Mouse (Mus musculus) natural killer cell, adult 2 months (primary cell): ENCODE results near the gene Nr1h4.

Experiments used
- DNase-seq, 2 experiments: peaks; one replicate each; pipeline ENCODE4 v3.0.0; 2022; ENCODE audit warnings: low spot score in 2 of 2

The Nr1h4 gene

GRCm38 (mm10) chr10:89481638-89482037 is 51.7 kb downstream of the Nr1h4 start:
- no peak for DNase-seq

GRCm38 (mm10) chr10:89478766-89479165 is 54.6 kb downstream of the Nr1h4 start:
- no peak for DNase-seq

- DNase-seq, result no peak
These were observed 62.6 kb downstream of the Nr1h4 start for GRCm38 (mm10) chr10:89470596-89471353.

DNA sequence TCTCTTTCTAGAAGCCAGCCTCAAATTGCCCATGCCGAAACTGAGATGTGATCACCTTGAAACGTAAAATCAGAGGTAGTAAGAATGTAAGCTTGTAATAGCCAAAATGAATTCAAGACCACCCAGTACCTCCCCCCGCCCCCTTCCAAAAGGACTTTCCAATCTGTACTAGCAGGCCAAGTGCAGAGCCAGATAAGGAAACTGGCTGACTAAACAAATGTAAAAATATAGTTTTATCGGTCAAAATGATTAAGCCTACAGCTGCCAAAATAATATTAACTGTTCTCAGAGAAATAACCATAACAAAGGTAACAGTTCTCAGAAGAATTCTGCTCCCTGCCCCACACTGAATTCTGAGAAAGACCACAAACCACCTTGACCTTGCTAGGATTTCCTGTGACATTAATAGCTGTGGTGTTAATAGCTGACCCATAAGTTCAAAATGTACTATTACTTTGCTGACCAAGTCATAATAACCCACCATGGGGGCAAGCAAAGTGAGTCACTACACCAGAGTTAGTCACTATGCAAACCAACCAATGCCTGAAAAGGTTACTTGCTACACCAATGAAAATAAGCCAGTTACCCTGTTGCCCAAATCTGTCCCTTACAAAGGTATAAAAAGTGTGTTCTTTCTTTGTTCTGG is 68.5 kb downstream of the Nr1h4 start:
- DNase-seq, result no peak

- DNase-seq, result no peak
These were observed 70.5 kb downstream of the Nr1h4 start for GRCm38 (mm10) chr10:89462890-89463289.

DNA sequence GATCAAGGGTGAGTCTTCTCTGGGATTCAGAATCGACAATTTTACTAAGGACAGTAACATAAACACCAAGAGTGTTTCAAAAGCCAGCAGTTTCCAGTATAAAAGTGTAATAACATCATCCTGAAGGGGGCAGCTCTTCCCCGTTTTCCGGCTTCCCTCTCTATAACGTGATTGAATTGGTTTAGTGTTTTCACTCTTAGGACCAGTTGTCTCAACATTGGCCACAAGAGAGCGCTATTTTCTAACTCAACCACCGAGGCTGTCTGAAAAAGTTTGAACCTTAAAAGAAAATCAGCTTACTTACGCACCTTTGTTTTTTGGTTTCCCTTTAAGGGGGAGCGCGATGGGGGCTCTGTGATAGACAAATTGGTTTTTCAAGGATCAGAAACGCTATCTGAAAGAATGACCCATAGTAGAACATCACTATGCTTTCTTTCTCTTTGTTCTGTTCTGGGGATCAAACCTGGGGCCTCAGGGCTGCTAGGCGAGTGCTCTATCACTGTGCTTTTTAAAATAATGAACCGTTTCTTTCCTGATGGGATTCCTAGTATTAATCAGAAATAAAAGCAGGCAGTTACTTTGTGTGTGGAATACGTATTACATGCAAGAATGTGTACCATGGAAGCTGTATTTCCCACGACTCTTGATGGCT is 71.4 kb downstream of the Nr1h4 start:
- peak; percentile 64 to 70 for DNase-seq

DNA sequence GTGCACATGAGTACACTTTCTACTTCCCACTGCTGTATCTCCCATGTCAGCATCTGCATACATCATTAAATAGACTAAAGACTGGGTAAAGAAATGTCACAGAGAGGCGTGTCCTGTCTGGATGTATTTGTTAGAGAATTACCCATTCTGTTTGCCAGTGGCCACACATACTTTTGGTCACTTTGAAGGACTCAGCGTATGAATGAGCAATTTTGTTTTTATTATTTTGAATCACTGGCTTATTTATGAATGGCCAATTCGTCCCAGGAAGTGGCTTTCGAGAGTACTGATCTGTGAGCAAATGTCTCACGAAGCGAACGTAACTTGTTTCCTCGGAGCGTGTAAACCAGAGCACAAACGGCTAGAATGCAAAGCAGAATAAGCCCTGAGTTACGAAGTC is 72.4 kb downstream of the Nr1h4 start:
- DNase-seq, result no peak

GRCm38 (mm10) chr10:89458770-89459169 is 74.6 kb downstream of the Nr1h4 start:
- DNase-seq, result no peak

DNA sequence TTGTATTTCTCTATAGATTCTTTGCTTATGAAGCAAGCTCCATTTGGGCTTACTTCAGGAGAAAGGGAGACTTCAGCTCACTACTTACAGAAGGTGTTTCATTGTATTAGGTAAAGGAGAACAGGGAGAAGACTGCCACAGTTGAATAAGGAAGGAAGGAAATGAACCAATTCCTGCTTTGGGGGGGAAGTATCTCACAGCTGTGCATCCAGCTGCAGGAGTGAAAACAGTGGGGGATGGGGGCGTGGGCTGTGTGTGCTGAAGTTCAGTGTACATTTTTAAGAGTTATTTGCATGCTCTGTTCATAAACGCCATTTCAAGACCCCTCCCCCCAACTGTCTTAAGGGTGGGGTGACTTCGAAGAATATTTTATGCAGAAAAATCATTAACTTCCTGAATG is 79.6 kb downstream of the Nr1h4 start:
- DNase-seq, result no peak

GRCm38 (mm10) chr10:89453068-89453641 is 80.2 kb downstream of the Nr1h4 start:
- DNase-seq, result no peak

GRCm38 (mm10) chr10:89450411-89450810 is 83.0 kb downstream of the Nr1h4 start:
- no peak for DNase-seq

DNA sequence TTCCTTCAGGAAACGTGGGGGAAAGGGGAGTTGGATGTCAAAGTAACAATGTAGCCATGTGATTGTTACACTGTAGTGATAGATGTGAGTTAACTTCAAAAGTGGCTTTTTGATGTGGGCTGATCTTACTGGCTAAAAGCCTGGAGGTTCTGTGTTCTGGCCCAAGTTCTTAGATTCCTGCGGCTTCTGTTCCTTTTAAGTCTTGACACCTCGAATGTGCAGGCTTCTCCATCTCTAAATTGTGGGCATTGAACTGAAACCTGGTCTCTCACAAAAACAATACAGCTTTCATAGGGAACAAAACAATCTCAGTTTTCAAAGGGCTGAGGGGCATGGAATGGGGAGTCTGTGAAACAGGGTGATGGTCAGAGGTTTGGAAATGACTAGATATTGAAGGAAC is 89.0 kb downstream of the Nr1h4 start:
- DNase-seq, result no peak

- DNase-seq, result peak; percentile 47 to 62
These were observed 89.7 kb downstream of the Nr1h4 start, which contains the start of gene Gas2l3 for GRCm38 (mm10) chr10:89443623-89444151. Gas2l3 (minus strand) TSS chr10:89443967.

DNA sequence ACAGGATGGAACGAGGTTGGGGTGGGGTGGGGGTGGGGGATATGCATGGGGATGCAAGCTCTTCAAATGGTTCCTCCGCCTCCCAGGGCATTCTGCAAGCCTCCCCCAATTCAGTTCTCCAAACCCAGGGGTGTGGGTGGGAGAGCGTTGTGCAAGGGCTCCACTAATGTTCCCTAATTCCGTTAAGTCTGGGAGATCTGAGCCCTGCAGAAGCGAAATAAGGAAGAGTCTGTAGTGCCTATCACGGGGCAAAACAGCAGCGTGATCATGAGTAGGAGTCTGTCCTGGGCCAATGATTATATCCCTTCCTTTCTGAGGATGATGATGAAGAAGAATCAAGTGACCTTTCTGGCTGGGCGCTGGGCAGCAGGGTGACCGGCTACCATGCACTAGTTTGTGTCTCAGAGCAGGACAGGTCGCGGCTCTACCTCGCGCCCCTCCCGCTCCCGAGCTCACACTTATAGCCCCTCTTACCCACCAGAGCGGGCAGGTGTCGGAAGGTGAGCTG is 90.2 kb downstream of the Nr1h4 start:
- peak in 1 of 2 experiments; percentile 1 for DNase-seq

- DNase-seq, result no peak
These were observed 90.7 kb downstream of the Nr1h4 start for GRCm38 (mm10) chr10:89442640-89443039.

DNA sequence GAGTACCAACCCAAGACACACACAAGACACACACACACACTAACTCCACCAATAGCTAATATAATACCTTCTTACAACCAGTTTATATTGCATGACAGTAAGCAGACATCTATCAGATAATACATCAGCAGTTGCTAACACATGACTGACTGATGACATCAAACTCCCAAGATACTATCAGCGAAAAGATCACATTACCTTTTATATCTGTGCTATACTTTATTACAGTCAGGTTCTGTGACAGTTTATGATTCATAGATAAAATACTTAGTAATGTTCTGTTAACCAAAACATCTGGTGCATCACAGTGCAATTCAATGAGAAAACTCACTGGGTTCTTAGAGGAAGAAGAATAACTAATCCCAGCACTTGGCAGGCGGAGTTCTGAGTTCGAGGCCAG is 91.4 kb downstream of the Nr1h4 start:
- DNase-seq, result no peak

GRCm38 (mm10) chr10:89439380-89439779 is 94.0 kb downstream of the Nr1h4 start:
- no peak for DNase-seq

DNA sequence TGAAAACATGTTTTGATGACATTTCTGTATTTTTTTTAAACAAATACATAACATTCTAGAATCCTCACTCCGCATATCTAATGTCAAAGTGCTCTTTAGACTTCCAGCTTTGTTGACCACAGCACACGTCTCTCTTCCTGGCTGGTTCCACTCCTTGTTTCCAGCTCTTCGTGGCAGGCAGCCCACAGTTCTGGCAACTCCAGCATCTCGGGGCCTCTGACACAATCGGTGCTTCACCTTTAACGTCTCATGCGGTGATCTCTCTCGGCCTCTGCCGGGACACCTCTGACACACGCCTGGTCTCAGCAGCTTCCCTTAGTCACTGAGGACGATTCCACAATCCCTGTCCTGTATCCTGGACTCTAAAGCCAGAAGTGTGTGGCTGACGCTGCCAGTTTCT is 95.4 kb downstream of the Nr1h4 start:
- no peak for DNase-seq

DNA sequence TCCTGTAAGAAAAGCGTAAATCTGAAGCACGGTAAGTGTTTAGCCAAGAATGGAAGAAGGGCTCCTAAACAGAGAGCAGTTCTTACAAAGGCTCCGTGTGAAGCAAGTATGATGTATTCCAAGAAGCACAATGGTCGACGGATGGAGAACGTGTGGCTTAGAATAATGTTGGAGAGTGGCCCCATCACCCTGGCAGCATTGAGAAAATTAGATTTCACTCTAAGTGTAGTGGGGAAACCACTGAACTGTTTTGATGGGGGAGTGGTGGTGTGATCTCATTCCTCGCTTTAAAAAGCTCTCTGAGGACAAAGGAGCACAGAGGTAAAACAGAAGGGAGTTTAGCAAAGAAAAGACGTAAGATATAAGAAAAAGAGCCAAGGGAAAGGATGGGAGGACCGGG is 95.9 kb downstream of the Nr1h4 start:
- no peak for DNase-seq

DNA sequence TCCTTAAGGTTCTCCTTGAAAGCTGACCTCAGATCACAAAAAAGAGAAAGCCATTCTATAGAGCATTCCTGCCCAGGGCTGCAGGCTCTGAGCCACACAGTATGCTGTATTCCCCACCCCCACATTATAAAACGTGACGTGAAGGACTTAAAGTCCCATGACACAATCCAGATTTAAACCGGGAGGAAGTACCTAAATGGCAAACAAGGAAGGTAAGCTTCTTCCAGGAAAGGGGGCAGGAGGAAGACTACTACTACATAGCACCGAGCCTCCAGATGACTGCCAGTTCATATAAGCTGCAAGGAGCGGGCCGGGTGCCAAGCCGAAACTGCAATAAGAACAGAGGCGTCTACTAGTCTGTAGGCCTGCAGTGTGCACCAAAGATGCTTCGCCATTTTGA is 97.5 kb downstream of the Nr1h4 start:
- DNase-seq, result no peak

- no peak for DNase-seq
These were observed 98.0 kb downstream of the Nr1h4 start for GRCm38 (mm10) chr10:89435413-89435812.
